Mouse (Mus musculus): ENCODE data around the gene Copz2.

- no peak for TF ChIP-seq CTCF (IDR thresholded peaks at IDR 0.05; ENCODE audit: insufficient read depth, low read depth, low read length)
- no peak for TF ChIP-seq POLR2A (IDR thresholded peaks at IDR 0.05; ENCODE audit: insufficient read depth, low read depth, low read length)
Measured at GRCm38 (mm10) chr11:96895886-96896285, 46.2 kb downstream of the Copz2 start.

All from olfactory bulb, adult 2 months (tissue).